Mouse (Mus musculus): Measurements from ENCODE around the gene Mybpc2.

DNA sequence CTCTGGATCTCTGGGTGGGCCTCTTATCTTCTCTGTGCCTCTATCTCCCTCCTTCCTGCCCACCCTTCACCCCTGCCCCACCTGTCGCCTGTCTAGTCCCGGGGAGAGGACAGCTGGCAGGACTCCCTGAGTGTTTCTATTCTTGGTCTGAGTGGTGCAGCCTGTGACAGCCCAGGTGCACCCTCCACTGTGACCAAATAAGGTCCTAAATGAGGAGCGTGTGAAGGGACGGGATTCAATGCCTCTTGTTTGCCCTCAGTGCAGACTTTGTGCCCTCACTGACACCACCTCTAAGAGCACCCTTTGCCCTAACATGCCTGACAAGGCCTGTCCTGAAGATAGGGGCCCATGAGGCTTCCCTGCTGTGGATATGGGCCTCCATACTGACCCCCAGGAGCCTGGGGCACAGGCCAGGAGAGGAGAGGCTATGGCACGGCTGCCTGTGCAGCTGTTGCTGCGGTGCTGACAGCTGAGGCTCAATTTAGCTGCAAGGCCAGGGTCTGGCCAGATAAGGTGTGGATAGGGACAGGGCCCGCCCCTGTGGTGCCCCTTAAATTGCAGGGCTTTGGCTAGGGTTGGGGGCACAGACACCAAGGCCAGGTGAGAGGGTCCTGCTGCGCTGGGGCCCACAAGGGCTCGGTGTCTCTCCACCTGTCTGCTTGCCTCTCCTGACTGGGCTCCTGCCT lies 51.4 kb downstream of the Mybpc2 start:
- TF ChIP-seq CTCF (conservative IDR thresholded peaks at IDR 0.05; ENCODE audit: insufficient read depth, insufficient read length, low read depth, low read length) (no peak), POLR2A (IDR thresholded peaks at IDR 0.05; ENCODE audit: low read depth, low read length) (no peak)

Data from kidney, adult 2 months (tissue).